Mouse (Mus musculus): Measurements from ENCODE around the gene Tet1. TPM values are rescaled to one million over a fixed set of nuclear protein-coding genes. Genes with fewer than 3 reads are reported as not detected.

The Tet1 gene
- polyA plus RNA-seq, 1 experiment from 2014 or later = 1.5 TPM

- CTCF ChIA-PET = no interaction called here
Measured at GRCm38 (mm10) chr10:62906336-62906735, 2.5 kb downstream of the Tet1 start.

GRCm38 (mm10) chr10:62902829-62903228, 6.0 kb downstream of the Tet1 start:
- in situ Hi-C loops (cut with MboI; ENCODE audit: low pct_unique_long_range_greater_than_20kb) = no loop called here
- H3K27me3 ChIP-seq = peaks cover 4% of the 10 kb centered on the region
- ATAC-seq (no peak), DNase-seq (ENCODE audit: low read depth, low spot score) (no peak)
- POLR2A ChIA-PET = interaction anchor here (0.6 kb wide), 1 partner anchor 198 kb away, joined by 4 read pairs; no protein-coding TSS in a partner anchor
- CTCF ChIA-PET = no interaction called here
- no peak for TF ChIP-seq CTCF (IDR thresholded peaks at IDR 0.05)

More at GRCm38 (mm10) chr10:62906336-62906735, 2.5 kb downstream of the Tet1 start:
- H3K27me3 ChIP-seq = peaks cover 4% of the 10 kb centered on the region
- DNase-seq (ENCODE audit: low read depth, low spot score) = no peak
- POLR2A ChIA-PET = no interaction called here
- ATAC-seq = no peak
- in situ Hi-C loops (cut with MboI; ENCODE audit: low pct_unique_long_range_greater_than_20kb) = no loop called here
- no peak for TF ChIP-seq CTCF (IDR thresholded peaks at IDR 0.05)

- H3K27me3 ChIP-seq = peaks cover 4% of the 10 kb centered on the region
- CTCF ChIA-PET = interaction anchor here (0.8 kb wide), 1 partner anchor 12 kb away, joined by 4 read pairs; no protein-coding TSS in a partner anchor
Measured at GRCm38 (mm10) chr10:62901826-62902225, 7.0 kb downstream of the Tet1 start.

GRCm38 (mm10) chr10:62900144-62900543, 8.7 kb downstream of the Tet1 start:
- in situ Hi-C loops (cut with MboI; ENCODE audit: low pct_unique_long_range_greater_than_20kb) = no loop called here
- DNase-seq (ENCODE audit: low read depth, low spot score) (no peak), ATAC-seq (no peak)
- H3K27me3 ChIP-seq = no peaks in the 10 kb centered on the region
- POLR2A ChIA-PET = no interaction called here
- CTCF ChIA-PET = no interaction called here
- no peak for TF ChIP-seq CTCF (IDR thresholded peaks at IDR 0.05)

More at GRCm38 (mm10) chr10:62901826-62902225, 7.0 kb downstream of the Tet1 start:
- ATAC-seq = no peak
- in situ Hi-C loops (cut with MboI; ENCODE audit: low pct_unique_long_range_greater_than_20kb) = no loop called here
- no peak for DNase-seq (ENCODE audit: low read depth, low spot score)
- POLR2A ChIA-PET = no interaction called here
- no peak for TF ChIP-seq CTCF (IDR thresholded peaks at IDR 0.05)

GRCm38 (mm10) chr10:62898061-62898460, 10.7 kb downstream of the Tet1 start:
- ATAC-seq (no peak), DNase-seq (ENCODE audit: low read depth, low spot score) (no peak)
- POLR2A ChIA-PET = no interaction called here
- H3K27me3 ChIP-seq = no peaks in the 10 kb centered on the region
- in situ Hi-C loops (cut with MboI; ENCODE audit: low pct_unique_long_range_greater_than_20kb) = no loop called here
- no peak for TF ChIP-seq CTCF (IDR thresholded peaks at IDR 0.05)
- CTCF ChIA-PET = no interaction called here

GRCm38 (mm10) chr10:62897437-62897836, 11.4 kb downstream of the Tet1 start:
- ChIA-PET CTCF (no interaction called here), POLR2A (no interaction called here)
- in situ Hi-C loops (cut with MboI; ENCODE audit: low pct_unique_long_range_greater_than_20kb) = no loop called here
- DNase-seq (ENCODE audit: low read depth, low spot score) (no peak), ATAC-seq (no peak)
- no peaks in the 10 kb centered on the region for H3K27me3 ChIP-seq
- TF ChIP-seq CTCF (IDR thresholded peaks at IDR 0.05) = no peak

- in situ Hi-C loops (cut with MboI; ENCODE audit: low pct_unique_long_range_greater_than_20kb) = no loop called here
- peak; percentile 20 for TF ChIP-seq CTCF (IDR thresholded peaks at IDR 0.05)
- ChIA-PET POLR2A (no interaction called here), CTCF (no interaction called here)
- no peak for DNase-seq (ENCODE audit: low read depth, low spot score)
- no peak for ATAC-seq
- no peaks in the 10 kb centered on the region for H3K27me3 ChIP-seq
Measured at GRCm38 (mm10) chr10:62896774-62897173, 12.0 kb downstream of the Tet1 start.

GRCm38 (mm10) chr10:62896035-62896434, 12.8 kb downstream of the Tet1 start:
- ATAC-seq = no peak
- CTCF ChIA-PET = no interaction called here
- POLR2A ChIA-PET = no interaction called here
- DNase-seq (ENCODE audit: low read depth, low spot score) = no peak
- H3K27me3 ChIP-seq = no peaks in the 10 kb centered on the region
- in situ Hi-C loops (cut with MboI; ENCODE audit: low pct_unique_long_range_greater_than_20kb) = no loop called here
- no peak for TF ChIP-seq CTCF (IDR thresholded peaks at IDR 0.05)

- no peaks in the 10 kb centered on the region for H3K27me3 ChIP-seq
- ATAC-seq (no peak), DNase-seq (ENCODE audit: low read depth, low spot score) (no peak)
- in situ Hi-C loops (cut with MboI; ENCODE audit: low pct_unique_long_range_greater_than_20kb) = no loop called here
- POLR2A ChIA-PET = no interaction called here
- CTCF ChIA-PET = no interaction called here
- no peak for TF ChIP-seq CTCF (IDR thresholded peaks at IDR 0.05)
Measured at GRCm38 (mm10) chr10:62895386-62895785, 13.4 kb downstream of the Tet1 start.

- H3K27me3 ChIP-seq = no peaks in the 10 kb centered on the region
- ChIA-PET POLR2A (no interaction called here), CTCF (no interaction called here)
- DNase-seq (ENCODE audit: low read depth, low spot score) (no peak), ATAC-seq (no peak)
- in situ Hi-C loops (cut with MboI; ENCODE audit: low pct_unique_long_range_greater_than_20kb) = no loop called here
- no peak for TF ChIP-seq CTCF (IDR thresholded peaks at IDR 0.05)
Measured at GRCm38 (mm10) chr10:62894447-62894846, 14.3 kb downstream of the Tet1 start.

- ChIA-PET CTCF (no interaction called here), POLR2A (interaction anchor here (0.7 kb wide), 1 partner anchor 76 kb away, joined by 11 read pairs; no protein-coding TSS in a partner anchor)
- TF ChIP-seq CTCF (IDR thresholded peaks at IDR 0.05) = no peak
- in situ Hi-C loops (cut with MboI; ENCODE audit: low pct_unique_long_range_greater_than_20kb) = no loop called here
- no peak for DNase-seq (ENCODE audit: low read depth, low spot score)
- no peaks in the 10 kb centered on the region for H3K27me3 ChIP-seq
- ATAC-seq = no peak
Measured at GRCm38 (mm10) chr10:62893356-62893884, 15.4 kb downstream of the Tet1 start.
